26 mouse cellular contexts compared by ENCODE assay signal in the genomic region with DNA sequence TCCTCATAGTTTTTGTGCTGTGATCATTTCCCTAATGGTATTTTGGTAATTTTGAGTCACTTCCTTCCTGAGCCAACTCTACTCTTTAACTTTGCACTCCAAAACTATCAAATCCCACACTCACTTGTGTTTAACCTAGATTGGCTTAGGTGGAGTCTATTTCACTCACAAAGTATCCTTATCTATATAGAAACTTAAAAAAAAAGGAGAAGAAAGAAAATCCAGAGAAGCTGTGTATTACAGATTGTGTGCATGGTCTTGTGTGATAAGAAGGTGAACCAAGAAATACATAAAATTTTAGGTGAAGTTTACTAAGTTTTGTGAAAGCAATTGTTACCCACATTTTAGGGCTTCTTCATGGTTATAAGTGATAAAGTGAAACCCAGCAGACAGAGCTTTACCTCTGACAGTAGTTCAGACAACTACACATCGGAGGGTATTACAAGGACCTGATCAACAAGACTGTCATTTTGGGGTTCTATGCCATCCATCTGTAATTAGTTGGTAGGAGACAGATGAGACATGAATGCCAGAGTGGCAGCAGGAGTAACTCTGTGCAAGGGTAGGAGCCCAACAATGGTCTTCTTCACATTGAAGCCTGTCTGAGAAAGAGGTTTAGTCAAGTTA.
A peak's percentile ranks its signal among the peaks of the same experiment; 100 is the strongest.
DNase-seq lines count a peak whose midpoint lies in the region; ATAC-seq and TF ChIP-seq lines count a peak whose summit lies in the region.
"Had no signal": no experiment of that assay in that cellular context is flagged by ENCODE, and none has a peak within 500 bp of the region (broad histone marks: within the 10 kb centered on the region; RNA-seq: fewer than 3 reads in every experiment).

No protein-coding gene starts in this region.

- DNase-seq in c-Kit-positive CD71-positive TER-119-positive erythroid progenitor cells, embryonic 14.5 days (ENCODE audit: low spot score): peak; percentile 29
- DNase-seq in liver, embryonic 14.5 days (ENCODE audit: low read depth in 3 of 3, low spot score in 3 of 3): peak in 2 of 3 experiments; percentile 12 to 83
- DNase-seq in left cerebral cortex, postnatal 36 days (ENCODE audit: low spot score in 2 of 2): no peak
- no peak for DNase-seq in urinary bladder, postnatal 14 days (ENCODE audit: low spot score)
- DNase-seq: B cell, adult 2 months; cerebellum, adult 2 months; cerebellum, postnatal 25 days; embryo, embryonic 11 days; gastrocnemius, adult 2 months; kidney, adult 11 months; left cerebral cortex, postnatal 4 days; right cerebral cortex, postnatal 25 days; spleen, adult 18-20 months; thymus, postnatal 14 days had no signal

- H3K27me3 ChIP-seq in megakaryocyte, embryonic 14.5 days (replicated peaks): no peaks in the 10 kb centered on the region
- no peaks in the 10 kb centered on the region for H3K27me3 ChIP-seq in liver, embryonic 14.5 days (ENCODE audit: control insufficient read depth, insufficient read depth, low read length)
- H3K27me3 ChIP-seq: CH12.LX; embryonic facial prominence, embryonic 13.5 days; forebrain, embryonic 13.5 days; hindbrain, embryonic 12.5 days; kidney, embryonic 15.5 days; limb, embryonic 15.5 days; midbrain, embryonic 13.5 days had no signal

- H3K4me1 ChIP-seq in megakaryocyte, embryonic 14.5 days: peaks cover 39% of the 10 kb centered on the region; the same call in 1 of the 2 replicates
- peaks cover 25% of the 10 kb centered on the region in 2 experiments for H3K4me1 ChIP-seq in liver, embryonic 14.5 days (replicated peaks; ENCODE audit: control insufficient read depth in 2 of 2, insufficient read depth in 2 of 2, low read length in 1 of 2)
- H3K4me1 ChIP-seq: embryonic facial prominence, embryonic 13.5 days; forebrain, embryonic 13.5 days; hindbrain, embryonic 12.5 days; kidney, embryonic 15.5 days; limb, embryonic 15.5 days; midbrain, embryonic 13.5 days had no signal

- H3K4me2 ChIP-seq in liver, embryonic 14.5 days (ENCODE audit: low read depth): peak overlapping the region; percentile 40
- H3K4me2 ChIP-seq: embryonic facial prominence, embryonic 13.5 days; forebrain, embryonic 13.5 days; hindbrain, embryonic 12.5 days; kidney, embryonic 15.5 days; limb, embryonic 15.5 days; midbrain, embryonic 13.5 days had no signal

- H3K9me3 ChIP-seq in megakaryocyte, embryonic 14.5 days: no peaks in the 10 kb centered on the region
- no peaks in the 10 kb centered on the region for H3K9me3 ChIP-seq in liver, embryonic 14.5 days (ENCODE audit: control insufficient read depth, low read length)
- H3K9me3 ChIP-seq: embryonic facial prominence, embryonic 13.5 days; hindbrain, embryonic 12.5 days; kidney, embryonic 15.5 days; limb, embryonic 15.5 days had no signal

- H3K36me3 ChIP-seq in megakaryocyte, embryonic 14.5 days (replicated peaks; ENCODE audit: low read length): no peaks in the 10 kb centered on the region
- no peaks in the 10 kb centered on the region for H3K36me3 ChIP-seq in liver, embryonic 14.5 days (replicated peaks; ENCODE audit: control insufficient read depth, insufficient read depth, low read depth)
- H3K36me3 ChIP-seq: embryonic facial prominence, embryonic 13.5 days; hindbrain, embryonic 12.5 days; kidney, embryonic 15.5 days; limb, embryonic 15.5 days; midbrain, embryonic 13.5 days had no signal

- no peak overlapping the region; the same call in 1 of the 2 replicates for H3K9ac ChIP-seq in liver, embryonic 14.5 days (replicated peaks)
- H3K9ac ChIP-seq: embryonic facial prominence, embryonic 13.5 days; forebrain, embryonic 13.5 days; hindbrain, embryonic 12.5 days; kidney, embryonic 15.5 days; limb, embryonic 15.5 days; midbrain, embryonic 13.5 days had no signal

- peak overlapping the region; percentile 6 for H3K4me3 ChIP-seq in megakaryocyte, embryonic 14.5 days (replicated peaks)
- H3K4me3 ChIP-seq in liver, embryonic 14.5 days (ENCODE audit: insufficient read depth in 1 of 2, low read depth in 2 of 2, low read length in 2 of 2): no peak overlapping the region
- H3K4me3 ChIP-seq: embryonic facial prominence, embryonic 13.5 days; erythroblast, embryonic 14.5 days; forebrain, embryonic 13.5 days; gastrocnemius, adult 2 months; hindbrain, embryonic 12.5 days; kidney, embryonic 15.5 days; left cerebral cortex, adult 2 months; limb, embryonic 15.5 days; midbrain, embryonic 13.5 days had no signal

- intact Hi-C loops in left cerebral cortex, postnatal 36 days (cut with DNase I): no loop called here

- no peak for ATAC-seq in megakaryocyte, adult 5-6 weeks (ENCODE audit: poor library complexity, severe bottlenecking)
- ATAC-seq in liver, embryonic 14.5 days (ENCODE audit: insufficient read depth): peak; percentile 88
- no peak for ATAC-seq in activated CD4-positive, CD25-positive, alpha-beta regulatory T cell, adult 4 months
- ATAC-seq: forebrain, embryonic 13.5 days; midbrain, embryonic 13.5 days had no signal

- H3K27ac ChIP-seq in liver, embryonic 14.5 days: peak overlapping the region; percentile 65
- H3K27ac ChIP-seq: embryonic facial prominence, embryonic 13.5 days; forebrain, embryonic 13.5 days; gastrocnemius, adult 2 months; hindbrain, embryonic 12.5 days; kidney, embryonic 15.5 days; left cerebral cortex, adult 2 months; limb, embryonic 15.5 days; midbrain, embryonic 13.5 days had no signal

- peak; percentile 96 for TF ChIP-seq EP300 in liver, embryonic 14.5 days (IDR thresholded peaks at IDR 0.05; ENCODE audit: low read depth)

- 3% methylated on average over 1 of the region's 1 CpGs for WGBS in liver, embryonic 14.5 days (ENCODE audit: insufficient replicate concordance)

- TF ChIP-seq CTCF in liver, embryonic 14.5 days (IDR thresholded peaks at IDR 0.05; ENCODE audit: low read depth): no peak

Comparison
In these comparisons a context has a peak if more than half of its experiments do, and no peak if none do; other contexts are left out.
1. DNase-seq: peak in c-Kit-positive CD71-positive TER-119-positive erythroid progenitor cells, embryonic 14.5 days (single experiment) and liver, embryonic 14.5 days (2 of 3); none in left cerebral cortex, postnatal 36 days (0 of 2) and urinary bladder, postnatal 14 days (single experiment).